Mouse (Mus musculus): ENCODE measurements around the gene Apof. TPM values are rescaled to one million over a fixed set of nuclear protein-coding genes. Genes with fewer than 3 reads are reported as not detected.

The Apof gene
- polyA plus RNA-seq, 2 experiments: 61.3 to 73.7 TPM

DNA sequence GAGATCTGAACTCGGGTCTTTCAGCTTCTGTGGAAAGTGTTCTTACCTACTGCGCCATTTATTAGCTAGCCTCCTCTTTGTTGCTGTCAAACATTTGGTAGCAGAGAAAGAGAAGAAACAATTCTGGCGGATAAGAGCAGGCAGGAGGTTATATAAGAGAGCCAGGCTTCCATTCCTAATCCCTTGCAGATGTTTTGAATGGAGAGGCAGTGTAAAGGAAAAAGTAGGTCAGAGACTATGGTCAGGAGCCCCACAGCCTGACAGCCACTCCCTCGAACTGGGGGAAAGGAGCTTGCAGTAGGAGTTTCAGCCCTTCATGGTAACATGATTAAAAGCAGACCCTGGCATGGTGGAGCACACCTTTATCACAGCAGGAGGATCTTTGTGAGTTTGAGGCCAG is 32.1 kb upstream of the Apof start:
- Histone ChIP-seq H3K36me3 (replicated peaks; ENCODE audit: control insufficient read depth, insufficient read depth, low read depth) (peaks cover 14% of the 10 kb centered on the region), H3K4me1 (replicated peaks; ENCODE audit: control insufficient read depth in 2 of 2, insufficient read depth in 2 of 2, low read length in 1 of 2) (peaks cover 2 to 18% of the 10 kb centered on the region in 2 experiments; a peak in 3 of 4 replicates), H3K4me2 (ENCODE audit: low read depth) (no peak overlapping the region), H3K9me3 (ENCODE audit: control insufficient read depth, low read length) (no peaks in the 10 kb centered on the region), H3K9ac (replicated peaks) (no peak overlapping the region), H3K27ac (no peak overlapping the region), H3K27me3 (ENCODE audit: control insufficient read depth, insufficient read depth, low read length) (no peaks in the 10 kb centered on the region), H3K4me3 (ENCODE audit: insufficient read depth in 1 of 2, low read depth in 2 of 2, low read length in 2 of 2) (no peak overlapping the region)
- DNase-seq (ENCODE audit: low read depth in 3 of 3, low spot score in 3 of 3): no peak
- ATAC-seq (ENCODE audit: insufficient read depth): no peak
- WGBS (ENCODE audit: insufficient replicate concordance): 68% methylated on average over 4 of the region's 4 CpGs
- TF ChIP-seq CTCF (IDR thresholded peaks at IDR 0.05; ENCODE audit: low read depth) (no peak), EP300 (IDR thresholded peaks at IDR 0.05; ENCODE audit: low read depth) (no peak)

DNA sequence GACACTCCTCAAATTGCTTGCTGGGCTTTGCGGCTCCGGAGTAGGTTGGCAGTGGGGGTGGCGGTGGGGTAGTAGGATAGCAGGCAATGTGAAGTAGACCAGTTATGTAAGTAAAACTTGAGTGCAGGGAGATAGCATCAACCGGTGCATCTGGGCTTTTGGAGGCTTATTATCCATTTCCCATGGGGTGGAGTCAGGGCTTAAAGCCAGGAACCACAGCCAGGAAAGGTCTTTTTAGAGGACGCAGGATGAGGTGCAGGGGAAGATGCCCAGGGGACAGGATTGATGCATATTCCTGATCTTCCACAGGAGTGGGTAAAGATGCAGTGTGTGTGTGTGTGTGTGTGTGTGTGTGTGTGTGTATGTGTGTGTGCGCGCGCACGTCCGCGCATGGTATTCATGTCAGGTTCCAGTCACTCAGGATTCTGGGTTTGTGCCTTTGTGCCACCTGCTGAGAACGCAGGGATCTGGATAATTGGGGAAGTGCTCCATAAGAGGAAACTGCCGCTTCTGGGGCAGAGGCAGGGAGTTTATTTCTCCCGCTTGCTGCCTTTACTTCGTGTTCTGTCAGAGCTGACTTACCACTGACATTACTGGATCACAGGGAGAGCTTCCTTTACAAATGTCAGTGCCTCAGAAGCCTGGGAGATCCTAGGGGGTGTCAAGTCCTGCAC is 30.5 kb upstream of the Apof start:
- no peaks in the 10 kb centered on the region for H3K9me3 ChIP-seq (ENCODE audit: control insufficient read depth, low read length)
- H3K27me3 ChIP-seq (ENCODE audit: control insufficient read depth, insufficient read depth, low read length): no peaks in the 10 kb centered on the region
- no peak overlapping the region for H3K9ac ChIP-seq (replicated peaks)
- no peak overlapping the region for H3K27ac ChIP-seq
- H3K4me1 ChIP-seq (replicated peaks; ENCODE audit: control insufficient read depth in 2 of 2, insufficient read depth in 2 of 2, low read length in 1 of 2): peaks cover 2 to 16% of the 10 kb centered on the region in 2 experiments; a peak in 3 of 4 replicates
- no peak overlapping the region for H3K4me2 ChIP-seq (ENCODE audit: low read depth)
- no peak for TF ChIP-seq CTCF (IDR thresholded peaks at IDR 0.05; ENCODE audit: low read depth)
- no peak for TF ChIP-seq EP300 (IDR thresholded peaks at IDR 0.05; ENCODE audit: low read depth)
- DNase-seq (ENCODE audit: low read depth in 3 of 3, low spot score in 3 of 3) (no peak), ATAC-seq (ENCODE audit: insufficient read depth) (no peak)
- H3K4me3 ChIP-seq (ENCODE audit: insufficient read depth in 1 of 2, low read depth in 2 of 2, low read length in 2 of 2): no peak overlapping the region
- peaks cover 27% of the 10 kb centered on the region for H3K36me3 ChIP-seq (replicated peaks; ENCODE audit: control insufficient read depth, insufficient read depth, low read depth)
- WGBS (ENCODE audit: insufficient replicate concordance): 72% methylated on average over 15 of the region's 15 CpGs

- TF ChIP-seq EP300 (IDR thresholded peaks at IDR 0.05; ENCODE audit: low read depth): no peak
- Histone ChIP-seq H3K9ac (replicated peaks) (no peak overlapping the region), H3K9me3 (ENCODE audit: control insufficient read depth, low read length) (no peaks in the 10 kb centered on the region), H3K4me1 (replicated peaks; ENCODE audit: control insufficient read depth in 2 of 2, insufficient read depth in 2 of 2, low read length in 1 of 2) (peaks cover 0 to 11% of the 10 kb centered on the region in 2 experiments; a peak in 2 of 4 replicates), H3K36me3 (replicated peaks; ENCODE audit: control insufficient read depth, insufficient read depth, low read depth) (peaks cover 32% of the 10 kb centered on the region), H3K4me3 (ENCODE audit: insufficient read depth in 1 of 2, low read depth in 2 of 2, low read length in 2 of 2) (no peak overlapping the region), H3K4me2 (ENCODE audit: low read depth) (no peak overlapping the region), H3K27me3 (ENCODE audit: control insufficient read depth, insufficient read depth, low read length) (no peaks in the 10 kb centered on the region), H3K27ac (no peak overlapping the region)
- ATAC-seq (ENCODE audit: insufficient read depth) (no peak), DNase-seq (ENCODE audit: low read depth in 3 of 3, low spot score in 3 of 3) (no peak)
- WGBS (ENCODE audit: insufficient replicate concordance): 69% methylated on average over 4 of the region's 4 CpGs
Observed at GRCm38 (mm10) chr10:128239140-128239539, 29.3 kb upstream of the Apof start.

DNA sequence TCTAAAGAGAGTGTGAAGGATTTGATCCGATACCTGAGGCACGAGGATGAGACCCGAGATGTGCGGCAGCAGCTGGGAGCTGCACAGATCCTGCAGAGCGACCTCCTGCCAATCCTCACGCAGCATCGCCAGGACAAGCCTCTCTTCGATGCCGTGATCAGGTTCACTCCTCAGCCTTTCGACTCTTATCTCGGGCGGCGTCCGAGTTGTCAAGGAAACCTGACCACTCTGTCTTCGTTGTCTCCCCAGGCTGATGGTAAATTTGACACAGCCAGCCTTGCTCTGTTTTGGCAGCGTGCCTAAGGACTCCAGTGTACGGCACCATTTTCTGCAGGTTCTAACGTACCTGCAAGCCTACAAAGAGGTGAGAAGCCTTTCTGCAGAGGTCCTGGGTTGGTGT is 28.3 kb upstream of the Apof start:
- Histone ChIP-seq H3K4me1 (replicated peaks; ENCODE audit: control insufficient read depth in 2 of 2, insufficient read depth in 2 of 2, low read length in 1 of 2) (peaks cover 0 to 9% of the 10 kb centered on the region in 2 experiments; a peak in 2 of 4 replicates), H3K27ac (no peak overlapping the region), H3K4me2 (ENCODE audit: low read depth) (no peak overlapping the region), H3K9me3 (ENCODE audit: control insufficient read depth, low read length) (no peaks in the 10 kb centered on the region), H3K36me3 (replicated peaks; ENCODE audit: control insufficient read depth, insufficient read depth, low read depth) (peaks cover 42% of the 10 kb centered on the region), H3K4me3 (ENCODE audit: insufficient read depth in 1 of 2, low read depth in 2 of 2, low read length in 2 of 2) (no peak overlapping the region), H3K27me3 (ENCODE audit: control insufficient read depth, insufficient read depth, low read length) (no peaks in the 10 kb centered on the region), H3K9ac (replicated peaks) (no peak overlapping the region)
- no peak for ATAC-seq (ENCODE audit: insufficient read depth)
- TF ChIP-seq CTCF (IDR thresholded peaks at IDR 0.05; ENCODE audit: low read depth): no peak
- TF ChIP-seq EP300 (IDR thresholded peaks at IDR 0.05; ENCODE audit: low read depth): no peak
- no peak for DNase-seq (ENCODE audit: low read depth in 3 of 3, low spot score in 3 of 3)
- WGBS (ENCODE audit: insufficient replicate concordance): 46% methylated on average over 18 of the region's 18 CpGs

DNA sequence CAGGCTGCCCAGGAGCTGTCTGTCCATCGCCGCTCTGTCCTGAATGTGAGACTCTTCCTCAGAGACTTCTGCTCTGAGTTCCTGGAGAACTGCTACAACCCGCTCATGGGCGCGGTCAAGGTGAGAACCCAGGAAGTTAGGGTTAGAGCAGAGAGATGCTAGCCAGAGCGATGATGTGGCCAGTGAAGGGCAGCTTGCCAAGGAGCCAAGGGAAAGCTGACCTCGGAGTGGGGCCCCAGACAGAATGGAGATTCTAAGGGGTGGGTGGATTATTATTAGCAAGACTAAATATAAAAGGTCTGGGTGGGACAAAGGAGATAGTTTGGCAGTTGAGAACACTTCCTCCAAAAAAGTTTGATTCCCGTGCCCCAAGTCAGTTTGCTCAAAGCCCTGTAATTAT is 25.2 kb upstream of the Apof start:
- peaks cover 0 to 5% of the 10 kb centered on the region in 2 experiments; a peak in 2 of 4 replicates for H3K4me1 ChIP-seq (replicated peaks; ENCODE audit: control insufficient read depth in 2 of 2, insufficient read depth in 2 of 2, low read length in 1 of 2)
- H3K9ac ChIP-seq (replicated peaks): no peak overlapping the region
- no peak for TF ChIP-seq EP300 (IDR thresholded peaks at IDR 0.05; ENCODE audit: low read depth)
- no peak for TF ChIP-seq CTCF (IDR thresholded peaks at IDR 0.05; ENCODE audit: low read depth)
- H3K36me3 ChIP-seq (replicated peaks; ENCODE audit: control insufficient read depth, insufficient read depth, low read depth): peaks cover 73% of the 10 kb centered on the region
- DNase-seq (ENCODE audit: low read depth in 3 of 3, low spot score in 3 of 3) (no peak), ATAC-seq (ENCODE audit: insufficient read depth) (no peak)
- H3K27ac ChIP-seq: no peak overlapping the region
- H3K4me3 ChIP-seq (ENCODE audit: insufficient read depth in 1 of 2, low read depth in 2 of 2, low read length in 2 of 2): no peak overlapping the region
- WGBS (ENCODE audit: insufficient replicate concordance): 92% methylated on average over 8 of the region's 8 CpGs
- no peaks in the 10 kb centered on the region for H3K27me3 ChIP-seq (ENCODE audit: control insufficient read depth, insufficient read depth, low read length)
- H3K4me2 ChIP-seq (ENCODE audit: low read depth): no peak overlapping the region
- no peaks in the 10 kb centered on the region for H3K9me3 ChIP-seq (ENCODE audit: control insufficient read depth, low read length)
